Mouse (Mus musculus) heart, postnatal 0 days (tissue): ENCODE data around the gene As3mt. TPM values are rescaled to one million over a fixed set of nuclear protein-coding genes. Genes with fewer than 3 reads are reported as not detected.
"Not testable (repeated sequence)": the region's sequence is repeated elsewhere in the genome, so short reads cannot be mapped to it uniquely, and the experiment has no call there.

Source experiments
- ATAC-seq: fragments of 200-750 bp; cut with Nextera tagmentation; 2 replicates; pipeline ENCODE4 v1.8.0; 2017; ENCODE audit warnings: low read depth, moderate number of reproducible peaks, moderate library complexity; ENCODE audit not compliant: insufficient read depth
- DNase-seq: peaks from one replicate; pipeline ENCODE4 v3.0.0-alpha.2; 2016; ENCODE audit warnings: low spot score
- H3K27ac ChIP-seq: fragments of 300-500 bp; sonication (generic); 2 replicates; pipeline ENCODE4 v1.5.1; 2014; ENCODE audit warnings: low read depth, mild to moderate bottlenecking
- H3K27me3 ChIP-seq: fragments of 300-500 bp; sonication (generic); 2 replicates; pipeline ENCODE4 v1.6.1; 2014; ENCODE audit warnings: low read length, mixed read lengths; ENCODE audit not compliant: control insufficient read depth, insufficient read depth
- H3K36me3 ChIP-seq: fragments of 300-500 bp; sonication (generic); replicated peaks from 2 replicates; pipeline ENCODE4 v1.6.1; 2014; ENCODE audit warnings: low read length, mixed read lengths; ENCODE audit not compliant: control insufficient read depth, insufficient read depth
- H3K4me1 ChIP-seq: fragments of 300-500 bp; sonication (generic); 2 replicates; pipeline ENCODE4 v1.6.1; 2014; ENCODE audit warnings: antibody characterized with exemption; ENCODE audit not compliant: control insufficient read depth, insufficient read depth
- H3K4me2 ChIP-seq: fragments of 300-500 bp; sonication (generic); 2 replicates; pipeline ENCODE4 v1.6.1; 2014; ENCODE audit warnings: low read depth, mild to moderate bottlenecking, low read length, moderate library complexity
- H3K4me3 ChIP-seq: fragments of 300-500 bp; sonication (generic); 2 replicates; pipeline ENCODE4 v1.5.1; 2014; ENCODE audit warnings: low read depth, low read length
- H3K9ac ChIP-seq: fragments of 300-500 bp; sonication (generic); replicated peaks from 2 replicates; pipeline ENCODE4 v1.6.1; 2014; ENCODE audit warnings: low read depth, low read length, mixed read lengths
- H3K9me3 ChIP-seq: fragments of 300-500 bp; sonication (generic); replicated peaks from 2 replicates; pipeline ENCODE4 v1.6.1; 2016; ENCODE audit warnings: low read length; ENCODE audit not compliant: control insufficient read depth
- CTCF ChIP-seq: IDR thresholded peaks from 2 replicates; pipeline ENCODE4 v1.5.1; 2016; ENCODE audit warnings: antibody characterized with exemption, control low read depth, low read depth
- EP300 ChIP-seq: IDR thresholded peaks from 2 replicates; pipeline ENCODE4 v1.6.1; 2016; ENCODE audit warnings: antibody characterized with exemption, low read depth
- WGBS: fragments of 180-500 bp; shearing (Covaris S2); extraction: QIAGEN DNeasy Blood & Tissue Kit; methylation state at CpG from one replicate; pipeline ENCODE4 v1.1.7; 2014; 5-methylcytosine and 5-hydroxymethylcytosine counted together
- polyA plus RNA-seq: library from polyadenylated mRNA; unstranded; fragments of >200 nt; fragmentation: Nextera tagmentation; extraction: Ambion mirVana; gene quantifications from 2 replicates; pipeline ENCODE4 v1.2.1, GENCODE M21; 2015
- total RNA-seq: library from RNA; depleted of rRNA; stranded (reverse); fragments of >200 nt; gene quantifications from 2 replicates; pipeline ENCODE4 v1.2.3, GENCODE M21; 2014; ENCODE audit warnings: low replicate concordance

Gene As3mt
- total and polyA plus RNA-seq, 2 experiments from 2014 or later, result 24.1 to 61.7 TPM

DNA sequence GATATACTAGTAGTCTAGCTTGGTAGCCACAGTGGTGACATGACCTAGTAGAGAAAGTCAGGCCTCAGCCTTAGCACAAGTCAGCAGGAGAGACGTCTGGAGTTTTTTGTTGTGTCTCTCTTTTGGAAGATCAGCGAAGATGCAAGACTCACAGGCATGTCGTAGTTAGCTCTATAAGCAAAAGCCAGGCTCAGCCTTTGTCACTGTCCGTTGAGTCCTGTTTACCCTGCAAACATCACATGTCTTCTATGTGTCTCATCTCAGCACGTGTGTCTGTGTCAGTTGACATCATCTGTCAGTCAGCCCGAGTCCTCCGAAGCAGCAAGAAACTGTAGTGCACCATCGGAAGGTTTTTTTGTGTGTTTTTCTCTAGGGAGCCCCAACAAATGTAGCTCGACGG, 24.1 kb downstream of the As3mt start:
- WGBS, result 89% methylated on average over 10 of the region's 10 CpGs
- TF ChIP-seq EP300 (no peak), CTCF (no peak)
- ATAC-seq, result no peak

DNA sequence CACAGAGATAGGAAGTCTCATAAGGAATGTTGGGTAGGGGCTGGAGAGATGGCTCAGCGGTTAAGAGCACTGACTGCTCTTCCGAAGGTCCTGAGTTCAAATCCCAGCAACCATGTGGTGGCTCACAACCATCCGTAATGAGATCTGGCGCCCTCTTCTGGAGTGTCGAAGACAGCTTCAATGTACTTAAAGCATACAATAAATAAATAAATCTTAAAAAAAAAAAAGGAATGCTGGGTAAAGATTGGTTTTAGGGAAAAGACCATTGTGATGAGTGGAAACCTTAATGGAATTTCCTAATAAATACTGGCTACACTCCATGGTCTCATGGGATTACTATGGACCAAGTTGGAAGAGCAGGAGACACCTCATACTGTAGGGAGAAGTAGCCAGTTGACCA, 25.4 kb downstream of the As3mt start:
- 94% methylated on average over 5 of the region's 5 CpGs for WGBS

More for the DNA sequence above, 24.1 kb downstream of the As3mt start:
- H3K27me3 ChIP-seq, result no peaks in the 10 kb centered on the region
- H3K4me2 ChIP-seq, result no peak overlapping the region
- H3K9ac ChIP-seq, result no peak overlapping the region
- peaks cover 6% of the 10 kb centered on the region; the same call in 1 of the 2 replicates for H3K4me1 ChIP-seq
- DNase-seq, result no peak
- H3K9me3 ChIP-seq, result no peaks in the 10 kb centered on the region
- H3K36me3 ChIP-seq, result peaks cover 8% of the 10 kb centered on the region; the same call in 1 of the 2 replicates
- no peak overlapping the region for H3K4me3 ChIP-seq
- no peak overlapping the region for H3K27ac ChIP-seq

DNA sequence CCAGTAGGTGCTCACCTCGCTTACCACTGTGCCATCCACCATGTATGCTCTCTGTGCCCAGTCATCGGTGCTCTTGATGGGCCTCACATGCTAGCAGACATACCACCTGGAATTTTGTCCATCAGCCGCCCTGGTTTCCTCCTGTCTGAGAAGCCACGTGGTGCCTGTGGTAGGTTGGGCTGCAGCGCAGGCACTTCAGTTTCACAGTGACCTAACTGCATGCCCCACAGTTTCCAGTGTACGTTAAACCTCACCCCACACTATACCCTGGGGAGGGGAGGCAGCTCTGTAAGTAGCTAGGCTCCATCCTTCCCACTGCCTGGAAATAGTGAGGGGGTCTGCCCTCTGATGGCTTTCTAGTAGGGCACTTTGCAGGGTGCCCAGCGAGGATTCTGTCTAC, 26.4 kb downstream of the As3mt start:
- H3K36me3 ChIP-seq, result peaks cover 10% of the 10 kb centered on the region
- DNase-seq, result no peak
- no peak overlapping the region for H3K4me2 ChIP-seq
- no peak for TF ChIP-seq CTCF
- no peak for TF ChIP-seq EP300
- no peaks in the 10 kb centered on the region for H3K9me3 ChIP-seq
- H3K4me3 ChIP-seq, result no peak overlapping the region
- 79% methylated on average over 7 of the region's 7 CpGs for WGBS
- no peaks in the 10 kb centered on the region for H3K27me3 ChIP-seq
- no peak for ATAC-seq
- peaks cover 6% of the 10 kb centered on the region; the same call in 1 of the 2 replicates for H3K4me1 ChIP-seq
- no peak overlapping the region for H3K9ac ChIP-seq
- no peak overlapping the region for H3K27ac ChIP-seq

More for the DNA sequence above, 25.4 kb downstream of the As3mt start:
- H3K27ac ChIP-seq, H3K4me1 ChIP-seq, DNase-seq, ATAC-seq, H3K4me2 ChIP-seq, H3K36me3 ChIP-seq, H3K9me3 ChIP-seq, H3K9ac ChIP-seq, H3K4me3 ChIP-seq, H3K27me3 ChIP-seq: not testable (repeated sequence)

DNA sequence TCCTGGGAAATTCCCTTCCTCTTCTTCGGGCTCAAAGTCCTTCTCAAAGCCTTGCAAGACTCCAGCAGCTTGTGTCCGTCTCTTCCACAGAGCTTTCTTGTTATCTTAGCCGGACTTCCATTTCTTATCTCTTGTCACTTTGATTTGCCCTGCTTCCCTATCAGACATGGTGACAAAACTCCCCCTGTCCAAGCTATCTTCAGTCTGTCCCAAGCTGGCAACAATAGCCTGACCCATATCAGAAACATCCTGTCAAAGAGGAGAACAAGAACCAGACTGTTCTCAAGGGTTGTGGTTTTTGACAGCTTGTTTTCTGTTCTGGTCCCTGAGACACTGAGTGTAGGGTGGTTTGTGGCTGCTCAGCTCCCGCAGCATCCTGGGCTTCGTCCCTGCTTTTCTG, 28.0 kb downstream of the As3mt start:
- WGBS, result 16% methylated on average over 5 of the region's 5 CpGs
- peaks cover 19% of the 10 kb centered on the region for H3K36me3 ChIP-seq
- ATAC-seq (peak; percentile 53; the same call in 1 of the 2 replicates), DNase-seq (no peak)
- H3K27ac ChIP-seq, result no peak overlapping the region
- no peaks in the 10 kb centered on the region for H3K27me3 ChIP-seq
- H3K9me3 ChIP-seq, result no peaks in the 10 kb centered on the region
- no peak overlapping the region for H3K4me3 ChIP-seq
- H3K4me1 ChIP-seq, result peaks cover 6% of the 10 kb centered on the region; the same call in 1 of the 2 replicates
- H3K4me2 ChIP-seq, result no peak overlapping the region
- TF ChIP-seq CTCF (no peak), EP300 (no peak)
- H3K9ac ChIP-seq, result no peak overlapping the region

DNA sequence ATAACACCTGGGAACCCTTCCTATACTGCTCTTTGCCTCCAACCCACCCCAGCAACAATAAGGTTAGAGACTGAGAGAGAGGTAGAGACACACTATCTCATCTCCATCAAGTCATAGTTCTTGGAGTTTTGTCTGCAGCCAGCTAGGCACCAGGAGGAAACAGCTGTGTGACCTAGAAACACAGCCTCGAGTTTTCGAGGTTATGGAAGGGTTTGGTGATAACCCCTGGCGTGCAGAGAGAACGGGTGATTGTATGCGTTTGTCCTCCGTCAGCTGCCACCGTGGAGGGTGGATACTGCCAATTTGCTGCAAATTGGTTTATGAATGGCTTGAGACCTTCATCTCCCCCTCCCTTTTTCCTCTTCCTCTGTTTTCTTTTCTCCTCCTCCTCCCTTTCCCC, 29.8 kb downstream of the As3mt start:
- no peak for ATAC-seq
- no peaks in the 10 kb centered on the region for H3K27me3 ChIP-seq
- no peak overlapping the region for H3K4me2 ChIP-seq
- H3K36me3 ChIP-seq, result peaks cover 19% of the 10 kb centered on the region
- H3K9ac ChIP-seq, result no peak overlapping the region
- no peak for DNase-seq
- peaks cover 6% of the 10 kb centered on the region; the same call in 1 of the 2 replicates for H3K4me1 ChIP-seq
- no peaks in the 10 kb centered on the region for H3K9me3 ChIP-seq
- no peak overlapping the region for H3K27ac ChIP-seq
- no peak for TF ChIP-seq EP300
- TF ChIP-seq CTCF, result no peak
- 56% methylated on average over 7 of the region's 7 CpGs for WGBS
- H3K4me3 ChIP-seq, result no peak overlapping the region

DNA sequence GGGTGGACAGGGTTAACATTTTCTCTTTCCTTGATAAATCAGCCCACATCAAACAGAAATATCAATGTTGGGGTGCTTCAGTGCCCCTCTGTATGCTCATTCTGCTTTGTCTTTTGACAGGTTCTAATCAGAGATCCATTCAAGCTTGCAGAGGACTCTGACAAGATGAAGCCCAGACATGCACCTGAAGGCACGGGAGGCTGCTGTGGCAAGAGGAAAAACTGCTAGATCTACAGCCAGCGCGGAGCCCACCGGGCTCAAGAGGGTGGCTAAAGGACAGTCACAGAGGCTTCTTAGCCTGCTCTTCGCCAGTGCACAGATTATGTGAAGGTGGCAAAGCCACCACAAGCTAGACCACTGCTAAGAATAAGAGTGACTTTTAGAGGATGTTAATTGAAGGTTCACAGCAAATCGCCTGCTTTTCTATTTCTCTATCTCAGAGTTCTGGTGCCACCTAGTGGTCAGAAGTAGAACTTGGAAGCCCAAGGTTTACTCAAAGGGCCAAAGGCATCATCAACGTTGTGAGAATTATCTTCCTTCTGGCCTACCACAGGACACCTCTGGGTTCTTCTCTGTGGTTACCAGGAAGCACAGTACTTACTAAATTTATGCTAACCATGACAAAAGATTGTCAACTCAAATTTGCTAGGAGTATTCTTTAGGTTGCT, 33.2 kb downstream of the As3mt start:
- no peak; the same call in 1 of the 2 replicates for ATAC-seq
- peak; percentile 76 for DNase-seq
- H3K36me3 ChIP-seq, result peaks cover 11% of the 10 kb centered on the region
- peaks cover under 1% of the 10 kb centered on the region; the same call in 1 of the 2 replicates for H3K4me1 ChIP-seq
- TF ChIP-seq EP300 (no peak), CTCF (peak; percentile 84)
- no peak overlapping the region for H3K4me3 ChIP-seq
- no peaks in the 10 kb centered on the region for H3K27me3 ChIP-seq
- no peak overlapping the region for H3K27ac ChIP-seq
- H3K4me2 ChIP-seq, result no peak overlapping the region
- WGBS, result 48% methylated on average over 7 of the region's 7 CpGs
- no peaks in the 10 kb centered on the region for H3K9me3 ChIP-seq
- no peak overlapping the region for H3K9ac ChIP-seq
